Mouse (Mus musculus): ENCODE results near the gene Mmp11. TPM values are rescaled to one million over a fixed set of nuclear protein-coding genes. Genes with fewer than 3 reads are reported as not detected.

Gene Mmp11
- total RNA-seq (2021), result 1 to 10 TPM; 8.6 to 9.9 TPM

- intact Hi-C loops (cut with DNase I), result no loop called here
- DNase-seq, result peak; percentile 79 to 85
Measured at GRCm38 (mm10) chr10:75935680-75936541, at the start of gene Mmp11. TSS of gene Mmp11 (minus strand) at chr10:75936496.

GRCm38 (mm10) chr10:75979432-75979831 is 43.1 kb upstream of the Mmp11 start:
- intact Hi-C loops (cut with DNase I), result no loop called here
- DNase-seq, result no peak

- intact Hi-C loops (cut with DNase I), result no loop called here
Measured at GRCm38 (mm10) chr10:75978835-75979157, 42.5 kb upstream of the Mmp11 start.

GRCm38 (mm10) chr10:75978119-75978834 is 42.0 kb upstream of the Mmp11 start:
- DNase-seq, result no peak
- intact Hi-C loops (cut with DNase I), result no loop called here

More at GRCm38 (mm10) chr10:75978835-75979157, 42.5 kb upstream of the Mmp11 start:
- no peak for DNase-seq

GRCm38 (mm10) chr10:75975216-75975615 is 38.9 kb upstream of the Mmp11 start:
- intact Hi-C loops (cut with DNase I), result no loop called here
- DNase-seq, result peak in 1 of 2 experiments; percentile 17

GRCm38 (mm10) chr10:75973846-75974245 is 37.5 kb upstream of the Mmp11 start:
- intact Hi-C loops (cut with DNase I), result loop anchor here (2.0 kb wide), 1 partner anchor 229 kb away; no protein-coding TSS in a partner anchor

GRCm38 (mm10) chr10:75954381-75954811 is 18.1 kb upstream of the Mmp11 start, which contains the start of gene Gm5134:
TSS of gene Gm5134 (plus strand) at chr10:75954514.
- no peak for DNase-seq
- intact Hi-C loops (cut with DNase I), result loop anchor here (5.0 kb wide), 1 partner anchor 367 kb away; the partner anchor contains the start of gene Ggt5

More at GRCm38 (mm10) chr10:75973846-75974245, 37.5 kb upstream of the Mmp11 start:
- no peak for DNase-seq

- intact Hi-C loops (cut with DNase I), result loop anchor here (1.0 to 5.0 kb wide), 4 partner anchors 54 to 364 kb away; partner anchors contain the start of gene Ggt5
- peak; percentile 52 to 78 for DNase-seq
Measured at GRCm38 (mm10) chr10:75951424-75952050, 15.2 kb upstream of the Mmp11 start.

- DNase-seq, result no peak
Measured at GRCm38 (mm10) chr10:75950791-75951210, 14.5 kb upstream of the Mmp11 start.

GRCm38 (mm10) chr10:75949053-75950045 is 13.1 kb upstream of the Mmp11 start:
- intact Hi-C loops (cut with DNase I), result loop anchor here (5.0 kb wide), 1 partner anchor 362 kb away; the partner anchor contains the start of gene Ggt5
- DNase-seq, result no peak

More at GRCm38 (mm10) chr10:75950791-75951210, 14.5 kb upstream of the Mmp11 start:
- intact Hi-C loops (cut with DNase I), result loop anchor here (1.0 to 5.0 kb wide), 4 partner anchors 54 to 364 kb away; partner anchors contain the start of gene Ggt5

GRCm38 (mm10) chr10:75948079-75948478 is 11.8 kb upstream of the Mmp11 start:
- DNase-seq, result no peak
- intact Hi-C loops (cut with DNase I), result no loop called here

GRCm38 (mm10) chr10:75945896-75946295 is 9.6 kb upstream of the Mmp11 start:
- no peak for DNase-seq
- intact Hi-C loops (cut with DNase I), result no loop called here

GRCm38 (mm10) chr10:75945213-75945612 is 8.9 kb upstream of the Mmp11 start:
- intact Hi-C loops (cut with DNase I), result no loop called here
- no peak for DNase-seq

GRCm38 (mm10) chr10:75944066-75944772 is 7.9 kb upstream of the Mmp11 start:
- intact Hi-C loops (cut with DNase I), result no loop called here
- DNase-seq, result peak; percentile 57 to 67

GRCm38 (mm10) chr10:75942736-75943477 is 6.6 kb upstream of the Mmp11 start, which contains the start of gene Vpreb3:
TSS of gene Vpreb3 (plus strand) at chr10:75943057.
- intact Hi-C loops (cut with DNase I), result no loop called here
- DNase-seq, result no peak

- intact Hi-C loops (cut with DNase I), result no loop called here
- DNase-seq, result no peak
Measured at GRCm38 (mm10) chr10:75941042-75941824, 4.9 kb upstream of the Mmp11 start.

GRCm38 (mm10) chr10:75940520-75940919 is 4.2 kb upstream of the Mmp11 start, which contains the start of gene Gm867:
TSS of gene Gm867 (minus strand) at chr10:75940672.
- intact Hi-C loops (cut with DNase I), result no loop called here
- DNase-seq, result no peak
